Mouse (Mus musculus): Measurements from ENCODE around the gene Ube2z. TPM values are rescaled to one million over a fixed set of nuclear protein-coding genes. Genes with fewer than 3 reads are reported as not detected.
"Not testable (repeated sequence)": the region's sequence is repeated elsewhere in the genome, so short reads cannot be mapped to it uniquely, and the experiment has no call there.

Ube2z gene
- total RNA-seq (2021), result 10 to 100 TPM; 41.6 to 46.4 TPM

GRCm38 (mm10) chr11:96065215-96065911 is at the start of gene Ube2z:
Gene Ube2z (minus strand): TSS chr11:96065388.
- DNase-seq, result peak; percentile 99
- intact Hi-C loops (cut with DNase I), result no loop called here

- intact Hi-C loops (cut with DNase I), result no loop called here
- DNase-seq, result no peak
Observed at GRCm38 (mm10) chr11:96114077-96114476, 48.9 kb upstream of the Ube2z start.

DNA sequence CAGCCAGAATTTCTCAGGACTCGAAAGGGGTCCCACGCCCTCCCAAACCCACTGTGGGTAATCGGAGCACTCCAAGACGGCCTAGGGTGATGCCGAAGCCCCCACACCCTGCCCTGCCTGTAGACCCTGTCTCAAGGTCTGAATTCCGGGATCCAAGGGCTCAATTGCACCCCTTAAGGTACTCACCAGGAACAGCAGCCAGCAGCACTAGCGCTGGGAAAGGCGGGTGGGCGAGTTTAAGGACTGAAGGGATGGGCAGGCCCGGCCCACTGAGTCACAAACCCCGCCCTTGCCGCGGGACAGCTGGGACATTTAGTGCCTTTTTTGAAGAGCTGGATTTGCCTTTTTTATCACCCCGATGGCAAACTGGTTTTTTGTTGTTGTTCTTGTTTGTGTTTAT is 46.6 kb upstream of the Ube2z start, which contains the start of gene Calcoco2:
Gene Calcoco2, minus strand, starts transcription at position 214 of the 400 bp plus-strand sequence.
- intact Hi-C loops (cut with DNase I), result no loop called here
- no peak for DNase-seq

DNA sequence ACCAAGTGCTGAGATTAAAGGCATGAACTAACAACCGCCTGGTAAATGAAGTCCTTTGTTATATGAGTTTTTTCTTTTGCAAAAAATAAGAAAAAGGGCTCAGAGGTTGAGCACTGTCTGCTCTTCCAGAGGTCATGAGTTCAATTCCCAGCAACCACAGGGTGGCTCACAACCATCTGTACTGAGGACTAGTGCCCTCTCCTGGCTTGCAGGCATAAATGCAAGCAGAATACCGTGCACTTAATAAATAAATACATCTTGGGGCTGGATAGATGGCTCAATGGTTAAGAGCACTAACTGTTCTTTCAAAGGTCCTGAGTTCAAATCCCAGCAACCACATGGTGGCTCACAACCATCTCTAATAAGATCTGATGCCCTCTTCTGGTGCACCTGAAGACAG is 45.8 kb upstream of the Ube2z start:
- DNase-seq; intact Hi-C loops (cut with DNase I): not testable (repeated sequence)

- intact Hi-C loops (cut with DNase I), result no loop called here
- DNase-seq, result no peak
Observed at GRCm38 (mm10) chr11:96108376-96108775, 43.2 kb upstream of the Ube2z start.

DNA sequence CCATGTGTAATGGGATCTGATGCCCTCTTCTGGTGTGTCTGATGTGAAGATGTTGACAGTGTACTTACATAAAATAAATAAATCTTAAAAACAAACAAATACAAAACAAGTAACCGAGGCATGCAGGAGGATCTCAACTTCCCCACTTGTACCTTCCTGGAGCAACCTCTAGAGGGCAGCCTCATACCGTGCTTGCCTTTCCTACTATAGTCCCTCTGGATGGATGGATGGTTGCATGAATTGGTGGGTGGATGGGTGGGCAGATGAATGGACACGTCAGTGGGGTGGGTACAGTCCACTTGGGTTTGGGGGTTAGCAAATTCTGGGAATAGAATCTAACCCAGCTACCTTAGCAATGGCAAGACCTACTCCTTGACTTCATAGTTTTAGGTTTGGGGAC is 28.2 kb upstream of the Ube2z start:
- intact Hi-C loops (cut with DNase I), result loop anchor here (1.0 to 10.0 kb wide), 3 partner anchors 34 to 147 kb away; no protein-coding TSS in a partner anchor
- peak; percentile 71 to 78 for DNase-seq

GRCm38 (mm10) chr11:96092674-96093291 is 27.6 kb upstream of the Ube2z start:
- peak; percentile 65 to 74 for DNase-seq
- intact Hi-C loops (cut with DNase I), result loop anchor here (1.0 to 10.0 kb wide), 3 partner anchors 35 to 148 kb away; no protein-coding TSS in a partner anchor

GRCm38 (mm10) chr11:96091073-96091472 is 25.9 kb upstream of the Ube2z start:
- intact Hi-C loops (cut with DNase I), result loop anchor here (2.0 to 10.0 kb wide), 2 partner anchors 116 to 214 kb away; no protein-coding TSS in a partner anchor
- DNase-seq, result peak in 1 of 2 experiments; percentile 40

DNA sequence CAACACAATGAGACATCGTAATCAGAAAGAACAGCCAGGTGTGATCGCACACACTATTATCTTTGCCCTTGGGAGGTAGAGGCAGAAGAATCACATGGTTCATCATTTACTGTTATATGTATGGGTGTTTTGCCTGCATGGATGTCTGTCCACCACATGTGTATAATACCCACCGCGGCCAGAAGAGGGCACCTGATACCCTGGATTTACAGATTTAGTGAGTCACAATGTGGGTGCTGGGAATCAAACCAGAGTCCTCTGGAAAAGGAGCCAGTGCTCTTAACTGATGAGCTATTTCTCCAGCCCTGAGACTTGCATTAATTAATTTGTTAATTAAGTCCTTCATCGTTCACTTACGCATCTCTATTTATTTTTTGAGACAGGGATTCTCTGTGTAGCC is 22.8 kb upstream of the Ube2z start:
- DNase-seq, result no peak
- intact Hi-C loops (cut with DNase I), result no loop called here

DNA sequence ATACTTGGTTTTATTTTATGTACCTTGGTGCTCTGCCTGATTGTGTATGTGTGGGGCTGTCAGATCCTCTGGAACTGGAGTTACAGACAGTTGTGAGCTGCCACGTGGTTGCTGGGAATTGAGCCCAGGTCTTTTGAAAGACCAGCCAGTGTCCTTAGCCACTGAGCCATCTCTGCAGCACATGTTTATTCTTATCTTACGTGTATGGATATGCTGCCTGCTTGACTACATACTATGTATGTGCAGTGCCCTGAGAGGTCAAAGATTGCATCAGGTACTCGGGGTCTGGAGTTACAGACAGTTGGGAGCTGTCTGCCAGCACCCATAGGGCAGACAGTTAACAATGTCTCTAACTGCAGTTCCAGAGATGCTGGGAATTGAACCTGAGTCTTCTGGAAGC is 17.5 kb upstream of the Ube2z start:
- intact Hi-C loops (cut with DNase I), result no loop called here
- DNase-seq, result peak; percentile 33 to 38

GRCm38 (mm10) chr11:96080736-96081135 is 15.5 kb upstream of the Ube2z start:
- intact Hi-C loops (cut with DNase I), result no loop called here
- peak; percentile 55 to 67 for DNase-seq

GRCm38 (mm10) chr11:96076221-96077105 is 11.3 kb upstream of the Ube2z start:
- no peak for DNase-seq
- intact Hi-C loops (cut with DNase I), result no loop called here

DNA sequence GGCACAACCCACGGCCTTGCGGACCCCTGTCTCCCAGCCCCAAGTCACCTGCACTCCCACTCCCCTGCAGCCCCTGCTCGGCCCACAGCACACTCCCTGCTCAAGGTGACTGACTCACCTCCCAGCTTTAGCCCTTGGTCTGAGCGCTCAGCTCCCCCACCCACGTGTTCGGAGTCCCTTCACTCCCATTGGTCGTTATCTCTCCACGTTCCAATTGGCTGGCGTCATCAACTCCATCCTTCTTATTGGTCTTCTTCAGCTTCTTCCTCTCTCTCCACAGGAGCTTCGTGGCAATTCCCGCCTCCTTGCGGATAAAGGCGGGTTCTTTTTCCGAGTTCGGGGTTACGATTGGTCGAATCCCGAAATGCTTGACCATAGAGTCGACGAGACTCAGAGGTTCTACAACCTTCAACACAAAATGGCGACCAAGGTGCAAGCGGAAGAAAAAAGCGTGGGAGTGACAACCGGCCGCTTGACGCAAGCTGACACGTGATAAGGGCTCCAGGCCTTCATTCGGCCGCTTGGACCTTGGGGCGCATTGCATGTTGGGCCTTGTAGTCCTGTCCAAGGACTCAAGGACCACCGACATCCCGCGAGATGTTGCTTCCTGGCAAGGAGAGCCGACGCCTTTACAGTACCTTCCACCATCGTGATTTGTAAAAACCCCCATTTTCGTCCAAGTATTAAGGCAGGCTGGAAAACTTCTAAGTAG is 10.5 kb upstream of the Ube2z start, which contains the start of gene Atp5g1:
Gene Atp5g1, minus strand, starts transcription at position 162 of the 712 bp plus-strand sequence.
- intact Hi-C loops (cut with DNase I), result no loop called here
- DNase-seq, result peak; percentile 99 to 100

GRCm38 (mm10) chr11:96075177-96075508 is 10.0 kb upstream of the Ube2z start:
- no peak for DNase-seq
- intact Hi-C loops (cut with DNase I), result no loop called here

DNA sequence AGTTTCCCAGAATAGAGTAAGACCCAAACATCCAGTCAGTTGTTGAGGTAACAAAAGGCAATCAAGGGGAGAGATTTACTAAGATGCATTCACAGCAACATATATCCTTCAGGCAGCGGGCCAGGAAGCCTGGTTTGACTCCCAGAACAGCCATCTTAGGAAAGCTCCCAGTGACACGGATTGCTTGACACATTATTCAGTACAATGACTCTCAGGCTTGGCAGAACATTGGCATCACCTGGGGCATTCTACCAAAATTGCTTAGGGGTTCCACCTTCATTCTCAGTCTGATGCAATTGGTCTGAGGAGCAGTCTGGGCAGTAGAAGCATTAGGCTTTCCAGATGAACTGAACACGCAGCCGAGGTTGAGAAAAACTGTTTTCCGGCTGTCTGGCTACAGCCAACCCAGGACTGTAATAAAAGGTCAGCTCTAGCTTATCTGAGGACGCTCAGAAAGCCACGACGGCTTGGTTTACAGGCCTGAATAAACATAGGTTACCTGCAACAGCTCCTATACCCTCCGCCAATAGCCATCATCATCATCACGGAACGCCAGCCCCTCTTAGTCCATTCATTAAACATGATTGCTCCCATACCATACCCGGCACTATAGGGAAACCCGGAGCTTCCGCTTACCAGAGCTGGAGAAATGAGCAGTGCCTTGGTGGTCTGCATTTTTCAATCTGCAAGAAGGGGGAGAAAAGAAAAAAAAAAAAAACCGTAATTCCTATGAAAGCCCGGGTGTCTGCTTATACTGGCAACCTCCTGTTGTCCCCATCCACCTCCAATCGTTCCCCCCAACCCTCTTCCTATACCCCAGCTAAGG is 9.4 kb upstream of the Ube2z start:
- intact Hi-C loops (cut with DNase I), result no loop called here
- DNase-seq, result peak; percentile 28 to 46

GRCm38 (mm10) chr11:96073295-96073993 is 8.3 kb upstream of the Ube2z start:
- DNase-seq, result peak in 1 of 2 experiments; percentile 26
- intact Hi-C loops (cut with DNase I), result no loop called here

DNA sequence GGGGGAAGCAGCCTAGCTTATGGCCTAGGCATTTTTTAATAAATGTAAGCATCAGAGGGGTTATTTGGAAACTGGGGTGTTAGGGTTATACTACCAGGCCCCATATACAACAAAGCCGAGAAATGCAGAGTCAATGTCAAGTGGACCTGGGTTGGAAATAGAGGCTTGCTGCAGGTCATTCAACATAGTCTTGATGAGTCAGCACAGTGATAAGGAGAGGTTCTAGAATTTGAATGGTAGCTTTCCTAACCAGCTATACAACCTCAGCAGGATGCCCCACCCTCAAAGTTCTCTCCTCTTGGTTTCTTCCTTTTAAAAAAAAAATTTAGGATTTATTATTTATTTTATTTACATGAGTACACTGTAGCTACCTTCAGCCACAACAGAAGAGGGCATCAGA is 5.8 kb upstream of the Ube2z start:
- no peak for DNase-seq
- intact Hi-C loops (cut with DNase I), result no loop called here

- intact Hi-C loops (cut with DNase I), result no loop called here
- DNase-seq, result no peak
Observed at GRCm38 (mm10) chr11:96070353-96070752, 5.2 kb upstream of the Ube2z start.

GRCm38 (mm10) chr11:96068231-96068630 is 3.0 kb upstream of the Ube2z start:
- peak; percentile 52 to 54 for DNase-seq
- intact Hi-C loops (cut with DNase I), result no loop called here
